Mouse (Mus musculus): ENCODE measurements around the gene Scaper.

The Scaper gene

GRCm38 (mm10) chr9:55937664-55938617 is at the start of gene Scaper:
Scaper (minus strand) TSS chr9:55938119.
- DNase-seq (ENCODE audit: low read depth): peak; percentile 95

GRCm38 (mm10) chr9:55946819-55947218 is 8.9 kb upstream of the Scaper start:
- peak; percentile 80 for DNase-seq (ENCODE audit: low read depth)

DNA sequence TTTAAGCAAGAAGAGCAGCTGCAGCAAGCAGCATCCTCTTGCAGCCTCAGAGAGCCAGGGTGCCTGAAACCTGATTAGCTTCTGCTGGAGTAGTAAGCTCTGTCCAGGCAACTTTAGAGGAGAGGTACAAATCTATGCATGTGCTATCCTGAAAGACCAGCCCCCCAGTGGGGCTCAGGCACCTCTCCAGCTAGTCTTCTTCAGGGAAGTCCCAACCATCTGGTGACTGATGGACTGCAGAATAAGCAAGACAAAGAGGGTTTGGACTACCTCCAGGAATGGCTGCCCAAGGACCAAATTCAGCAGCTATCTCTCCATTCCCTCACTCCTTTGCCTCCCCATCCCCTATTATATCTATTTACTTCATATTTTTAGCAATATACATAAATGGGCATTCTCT is 3.4 kb upstream of the Scaper start:
- no peak for DNase-seq (ENCODE audit: low read depth)

DNA sequence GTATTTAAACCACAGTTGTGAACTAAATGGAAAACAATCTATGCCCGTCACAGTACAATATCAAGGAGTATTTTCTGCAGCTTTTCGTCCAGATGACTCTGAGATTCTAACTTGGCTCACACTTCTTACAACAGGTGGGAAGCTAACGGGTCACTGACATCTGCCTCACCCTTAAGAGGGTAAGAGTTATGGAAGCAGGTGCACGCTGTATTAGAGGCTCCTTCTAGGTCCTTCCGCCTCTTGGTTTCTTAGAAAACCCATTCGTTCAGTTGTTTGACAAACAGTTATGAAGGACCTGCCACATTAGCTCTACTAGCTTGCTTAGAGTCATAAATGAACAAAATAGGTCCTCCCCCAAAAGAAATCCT is 683 bp upstream of the Scaper start:
- DNase-seq (ENCODE audit: low read depth): no peak

DNA sequence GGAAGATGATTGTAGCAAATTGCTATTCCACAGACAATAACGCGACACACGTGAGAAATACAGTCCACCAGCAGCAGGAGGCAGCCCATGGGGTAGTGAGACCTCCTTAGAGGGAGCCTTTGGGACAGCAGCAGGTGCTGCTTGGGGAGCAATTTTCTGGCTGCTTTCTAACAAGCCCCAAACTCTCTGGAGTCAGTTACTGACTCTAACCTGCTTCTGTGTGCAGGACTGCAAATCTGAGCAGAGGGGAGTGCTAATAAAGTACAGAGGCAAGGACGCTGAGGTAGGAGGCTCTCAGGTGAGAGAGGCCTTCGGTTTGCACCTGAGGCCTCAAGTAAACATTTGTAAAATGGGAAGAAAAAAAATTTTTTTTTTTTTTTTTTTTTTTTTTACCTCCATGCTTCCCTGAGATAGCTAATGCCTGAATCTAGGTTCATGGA is 675 bp downstream of the Scaper start:
- peak; percentile 27 for DNase-seq (ENCODE audit: low read depth)

GRCm38 (mm10) chr9:55932482-55932881 is 5.4 kb downstream of the Scaper start:
- peak; percentile 28 for DNase-seq (ENCODE audit: low read depth)

- DNase-seq (ENCODE audit: low read depth): peak; percentile 76
These were observed 19.3 kb downstream of the Scaper start for GRCm38 (mm10) chr9:55918579-55918978.

DNA sequence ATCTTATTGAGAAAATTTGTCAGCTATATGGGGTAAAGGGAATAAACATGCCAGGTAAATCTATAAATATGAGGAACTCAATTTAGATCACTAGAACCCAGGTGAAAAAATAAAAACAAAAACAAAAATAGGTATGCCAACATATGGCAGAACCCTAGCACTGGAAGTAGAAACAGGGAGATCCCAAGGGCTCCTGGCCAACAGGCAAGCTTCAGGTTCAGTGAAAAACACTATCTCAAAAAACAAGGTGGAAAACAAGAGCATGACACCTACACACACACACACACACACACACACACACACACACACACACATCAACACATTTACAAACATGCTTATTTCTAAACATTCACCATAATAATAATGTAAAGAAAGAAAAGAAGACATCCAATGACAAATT is 21.2 kb downstream of the Scaper start:
- DNase-seq (ENCODE audit: low read depth): no peak

- no peak for DNase-seq (ENCODE audit: low read depth)
These were observed 26.4 kb downstream of the Scaper start for GRCm38 (mm10) chr9:55911481-55911880.

DNA sequence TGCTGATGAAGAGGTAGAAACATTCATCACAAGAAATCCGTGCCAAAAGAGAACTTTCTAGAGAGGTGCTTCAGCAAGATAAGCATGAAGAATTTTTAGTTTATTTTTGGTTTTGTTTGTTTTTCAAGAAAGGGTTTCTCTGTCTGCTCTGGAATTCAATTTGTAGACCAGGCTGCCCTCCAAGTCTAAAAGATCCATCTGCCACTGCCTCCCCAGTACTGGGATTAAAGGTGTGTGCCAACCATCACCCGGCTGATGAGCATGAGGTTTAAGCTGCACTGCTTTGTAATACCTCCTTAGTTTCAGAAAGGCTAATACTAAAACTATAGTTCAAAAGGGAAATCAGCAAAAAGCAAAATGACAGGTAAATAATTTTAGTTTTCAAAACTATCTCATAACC is 35.0 kb downstream of the Scaper start:
- DNase-seq (ENCODE audit: low read depth): no peak

DNA sequence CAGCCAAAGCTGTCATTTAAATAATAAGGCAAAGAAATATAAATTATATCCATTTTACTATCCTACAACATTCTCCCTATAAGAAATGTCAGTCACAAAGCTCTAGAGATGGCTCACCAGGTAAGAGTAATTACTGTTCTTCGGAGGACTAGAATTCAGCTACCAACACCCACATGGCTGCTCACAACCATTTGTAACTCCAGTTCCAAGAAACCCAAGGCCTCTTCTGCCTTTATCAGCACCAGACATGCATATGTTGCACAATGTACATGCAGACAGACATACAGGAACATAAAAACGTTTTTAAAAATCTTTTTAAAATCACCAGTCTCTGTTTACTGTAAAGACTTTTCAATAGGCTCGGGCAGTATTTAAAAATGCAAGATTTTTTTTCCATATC is 36.3 kb downstream of the Scaper start:
- no peak for DNase-seq (ENCODE audit: low read depth)

- no peak for DNase-seq (ENCODE audit: low read depth)
These were observed 37.4 kb downstream of the Scaper start for GRCm38 (mm10) chr9:55900531-55900930.

DNA sequence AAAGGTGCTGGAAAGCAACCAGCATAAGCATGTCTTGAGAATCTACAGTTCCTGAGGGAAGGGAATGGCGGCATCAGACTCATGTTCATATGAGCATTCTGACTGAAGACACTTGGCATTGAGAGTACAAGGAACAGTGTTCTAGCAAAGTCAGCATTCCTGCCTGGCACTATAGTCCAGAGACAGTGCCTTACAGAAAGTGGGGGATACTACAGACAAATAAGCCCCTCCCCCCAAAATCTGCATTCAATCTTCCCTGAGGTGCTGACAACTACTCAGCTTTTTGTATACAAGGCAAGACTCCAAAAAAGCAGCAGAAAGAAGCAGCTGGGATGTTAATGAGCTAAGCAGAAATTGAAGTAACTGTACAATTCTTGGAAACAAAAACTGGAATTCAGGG is 59.9 kb downstream of the Scaper start:
- DNase-seq (ENCODE audit: low read depth): peak; percentile 13

GRCm38 (mm10) chr9:55789442-55789841 is 148.5 kb downstream of the Scaper start:
- DNase-seq (ENCODE audit: low read depth): no peak

DNA sequence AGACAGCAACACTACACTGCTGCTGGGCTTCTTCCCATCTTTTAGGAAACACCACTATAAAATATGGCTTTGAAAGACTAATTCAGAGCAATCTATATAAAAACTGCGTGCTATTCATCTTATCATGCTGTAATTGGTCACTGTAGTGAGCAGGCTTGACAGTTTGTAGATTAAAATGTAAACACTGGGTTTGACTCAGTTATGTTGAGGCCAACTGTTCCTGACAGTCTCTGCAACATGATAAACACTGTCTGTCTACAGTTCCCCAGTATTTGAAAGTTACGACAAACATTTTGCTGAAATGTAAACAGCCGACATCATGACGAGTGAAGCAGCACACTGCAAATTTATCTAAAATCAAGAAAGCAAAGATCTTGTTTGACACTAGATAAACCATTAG is 225.9 kb downstream of the Scaper start:
- DNase-seq (ENCODE audit: low read depth): peak; percentile 43

DNA sequence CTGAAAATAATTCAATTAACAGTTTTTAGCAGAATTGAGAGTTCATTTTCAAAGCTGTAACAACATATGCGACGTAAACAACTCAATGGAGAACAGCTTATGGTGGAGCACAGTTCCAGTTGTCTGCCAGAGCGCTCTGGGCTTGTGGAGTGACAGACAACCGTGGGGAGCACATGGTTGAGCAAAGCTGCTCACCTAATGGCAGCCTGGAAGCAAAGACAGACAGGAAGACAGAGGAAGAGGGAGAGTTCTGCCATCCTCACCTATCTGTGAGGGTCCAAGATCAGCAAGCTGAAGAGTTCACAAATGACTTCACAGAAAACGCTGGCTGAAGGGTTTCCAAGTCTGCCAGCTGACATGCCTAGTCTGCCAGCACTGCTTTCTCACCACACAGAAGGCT is 227.4 kb downstream of the Scaper start:
- DNase-seq (ENCODE audit: low read depth): no peak

DNA sequence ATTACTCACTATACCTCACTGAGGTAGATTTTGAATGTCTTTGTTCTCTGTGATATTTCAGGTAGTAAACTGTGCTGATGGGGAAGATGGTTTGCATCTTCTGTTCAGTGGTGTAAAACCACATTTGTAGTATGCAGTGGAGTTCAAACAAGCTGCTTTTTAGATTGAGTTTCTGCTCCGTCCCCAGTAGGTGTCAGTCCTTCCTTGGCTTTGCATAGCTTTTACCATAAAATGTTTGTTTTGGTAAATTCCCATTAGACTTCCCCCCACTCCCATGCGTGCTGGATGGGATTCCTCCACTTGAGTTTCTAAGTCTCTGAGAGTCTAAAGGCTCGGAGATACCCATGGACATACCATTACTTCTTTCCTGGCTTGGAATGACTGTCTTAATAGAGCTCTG is 231.3 kb downstream of the Scaper start:
- peak; percentile 22 for DNase-seq (ENCODE audit: low read depth)

- DNase-seq (ENCODE audit: low read depth): no peak
These were observed 242.6 kb downstream of the Scaper start for GRCm38 (mm10) chr9:55695307-55695706.

DNA sequence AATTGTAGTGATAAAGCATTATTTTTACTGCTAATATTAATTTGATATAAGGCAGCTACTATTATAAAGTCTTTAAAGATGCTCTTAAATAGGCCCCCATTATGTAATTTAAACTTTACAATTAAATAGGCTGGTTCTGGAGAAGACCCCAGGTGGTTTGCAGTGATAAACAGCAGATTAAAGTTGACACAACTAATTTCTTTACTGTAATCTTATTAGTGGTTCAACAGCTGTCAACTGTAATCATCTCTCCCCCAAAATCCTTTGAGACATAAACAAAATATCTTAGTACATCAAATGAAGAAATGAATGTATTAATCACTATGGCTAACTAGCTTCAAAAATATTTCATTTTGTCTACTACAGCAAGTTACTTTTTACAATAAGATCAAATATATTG is 260.8 kb downstream of the Scaper start:
- DNase-seq (ENCODE audit: low read depth): no peak

GRCm38 (mm10) chr9:55646444-55646843 is 291.5 kb downstream of the Scaper start:
- DNase-seq (ENCODE audit: low read depth): no peak

DNA sequence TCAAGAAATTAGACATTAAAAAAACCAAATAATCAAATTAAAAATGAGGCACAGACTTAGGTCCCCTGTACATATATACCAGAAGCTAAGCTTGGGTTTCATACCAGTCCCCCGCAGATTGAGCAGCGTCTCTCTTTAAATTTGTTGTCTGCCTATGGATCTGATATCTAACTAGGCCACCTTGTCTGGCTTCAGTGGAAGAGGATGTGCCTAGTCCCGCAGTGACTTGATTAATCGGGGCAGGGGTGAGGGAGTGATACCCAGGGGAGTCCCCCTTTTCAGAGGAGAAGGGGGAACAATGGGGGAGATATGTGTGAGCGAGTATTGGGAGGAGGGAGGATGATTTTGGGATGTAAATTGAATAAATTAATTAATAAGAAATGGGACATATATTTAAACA is 310.9 kb downstream of the Scaper start:
- DNase-seq (ENCODE audit: low read depth): no peak

DNA sequence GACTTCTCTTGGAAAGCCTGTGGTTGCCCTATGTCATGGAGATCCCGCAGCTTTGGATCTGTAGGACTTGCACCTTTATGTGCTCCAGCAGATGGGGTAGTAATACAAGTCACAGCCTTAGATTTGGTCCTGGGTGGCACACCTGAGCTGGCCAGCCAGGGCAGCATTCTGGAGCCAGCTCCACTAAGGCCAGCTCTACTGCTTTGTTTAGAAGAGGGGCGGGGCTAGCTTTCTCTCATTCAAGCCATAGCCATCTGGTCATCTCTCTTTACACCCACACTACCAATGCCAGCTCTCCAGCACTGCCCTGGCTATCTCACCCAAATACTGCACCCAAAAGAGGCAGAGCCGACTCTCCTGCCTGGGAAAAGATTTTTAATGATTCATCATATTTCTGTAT is 323.2 kb downstream of the Scaper start:
- DNase-seq (ENCODE audit: low read depth): no peak

DNA sequence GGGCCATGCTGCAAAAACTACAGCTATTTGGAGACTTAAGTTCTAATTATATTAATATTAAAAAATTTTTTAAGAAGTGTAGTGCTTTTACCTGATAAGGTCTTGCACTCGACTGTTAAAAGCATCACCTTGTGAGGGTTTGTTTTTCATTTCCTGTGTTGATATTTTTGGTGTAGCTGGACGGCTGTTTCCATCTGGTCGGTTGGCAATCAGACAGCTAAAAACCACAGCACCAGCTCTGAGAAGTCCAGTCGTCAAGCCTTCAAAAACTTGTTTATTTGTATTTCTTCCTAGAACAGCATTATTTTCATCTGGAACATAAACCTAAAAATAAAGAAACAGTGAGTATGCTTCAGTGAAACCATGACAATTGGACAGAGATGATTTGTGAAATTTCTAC is 328.2 kb downstream of the Scaper start:
- no peak for DNase-seq (ENCODE audit: low read depth)
